In the genomic region with DNA sequence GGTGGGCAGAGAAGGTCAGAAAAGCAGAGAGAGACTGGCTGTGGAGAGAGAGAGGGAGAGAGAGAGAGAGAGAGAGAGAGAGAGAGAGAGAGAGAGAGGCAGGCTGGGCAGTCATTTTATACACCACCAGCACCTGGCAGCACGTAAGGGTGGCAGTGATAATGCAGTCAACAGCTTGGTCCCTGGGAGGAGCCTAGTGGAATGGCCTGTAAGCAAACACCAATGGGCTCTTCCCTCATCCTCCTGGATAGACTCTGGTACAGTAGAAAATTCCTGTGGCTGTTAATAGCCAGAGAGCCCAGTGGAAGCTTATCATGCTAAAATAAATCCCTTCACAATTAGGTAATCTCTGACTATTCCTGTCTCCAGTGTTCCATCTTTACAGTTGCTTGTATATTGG, we compare ENCODE assay signal across 39 mouse cellular contexts. TPM values are rescaled to one million over a fixed set of nuclear protein-coding genes. Genes with fewer than 3 reads are reported as not detected.
"Had no signal": no experiment of that assay in that cellular context is flagged by ENCODE, and none has a peak within 500 bp of the region (broad histone marks: within the 10 kb centered on the region; RNA-seq: fewer than 3 reads in every experiment).

No protein-coding gene starts in this region.

- H3K27ac ChIP-seq: hindbrain, embryonic 10.5 days; hindbrain, embryonic 12.5 days; hindbrain, embryonic 13.5 days; hindbrain, embryonic 14.5 days; hindbrain, embryonic 15.5 days; hindbrain, postnatal 0 days; intestine, embryonic 15.5 days; kidney, embryonic 15.5 days; kidney, postnatal 0 days; layer of hippocampus, adult 2 months; left cerebral cortex, adult 2 months had no signal

- H3K9ac ChIP-seq: heart, embryonic 12.5 days; hindbrain, embryonic 12.5 days; hindbrain, embryonic 13.5 days; hindbrain, embryonic 14.5 days; hindbrain, embryonic 15.5 days; intestine, embryonic 15.5 days; kidney, embryonic 15.5 days had no signal

- H3K36me3 ChIP-seq: heart, embryonic 12.5 days; hindbrain, embryonic 10.5 days; hindbrain, embryonic 12.5 days; hindbrain, embryonic 13.5 days; hindbrain, embryonic 15.5 days; intestine, embryonic 15.5 days; kidney, embryonic 15.5 days had no signal

- H3K4me1 ChIP-seq: hindbrain, embryonic 10.5 days; hindbrain, embryonic 12.5 days; hindbrain, embryonic 13.5 days; hindbrain, embryonic 15.5 days; intestine, embryonic 15.5 days; kidney, embryonic 15.5 days had no signal

- DNase-seq: heart, postnatal 10 days; heart, postnatal 14 days; heart, postnatal 36 days; heart, postnatal 4 days; kidney, adult 11 months; kidney, adult 18-20 months; kidney, adult 2 months; kidney, adult 8-10 months; kidney, adult 9 months; kidney, postnatal 10 days; kidney, postnatal 14 days; kidney, postnatal 25 days; kidney, postnatal 36 days; kidney, postnatal 4 days; layer of hippocampus, adult 9-11 months; layer of hippocampus, postnatal 36 days had no signal

- ATAC-seq: hindbrain, embryonic 16.5 days; hindbrain, postnatal 0 days; inflammation-experienced regulatory T-cells, adult 6 months; intestine, embryonic 15.5 days; intestine, embryonic 16.5 days; intestine, postnatal 0 days had no signal

- H3K9me3 ChIP-seq: heart, embryonic 12.5 days; hindbrain, embryonic 10.5 days; hindbrain, embryonic 12.5 days; hindbrain, embryonic 13.5 days; hindbrain, embryonic 15.5 days; intestine, embryonic 15.5 days; kidney, embryonic 15.5 days had no signal

- H3K4me2 ChIP-seq: heart, embryonic 11.5 days; heart, embryonic 12.5 days; hindbrain, embryonic 12.5 days; hindbrain, embryonic 13.5 days; hindbrain, embryonic 14.5 days; hindbrain, embryonic 15.5 days; intestine, embryonic 15.5 days; kidney, embryonic 15.5 days had no signal

- H3K4me3 ChIP-seq: heart, embryonic 12.5 days; hindbrain, embryonic 10.5 days; hindbrain, embryonic 12.5 days; hindbrain, embryonic 13.5 days; hindbrain, embryonic 15.5 days; intestine, embryonic 15.5 days; kidney, embryonic 15.5 days; layer of hippocampus, adult 2 months; left cerebral cortex, adult 2 months had no signal

- H3K27me3 ChIP-seq: heart, embryonic 12.5 days; hindbrain, embryonic 12.5 days; hindbrain, embryonic 13.5 days; hindbrain, embryonic 15.5 days; intestine, embryonic 15.5 days; kidney, embryonic 15.5 days had no signal

RNA-seq across cellular contexts. Expression of a gene that starts 24.5 kb away (rescaled TPM):
- total RNA-seq: hematopoietic stem cell, adult 5-6 weeks; hindbrain, postnatal 0 days; layer of hippocampus, adult 18-20 months; layer of hippocampus, adult 2 months; layer of hippocampus, adult 8-10 months; layer of hippocampus, postnatal 10 days; layer of hippocampus, postnatal 14 days; layer of hippocampus, postnatal 36 days; left cerebral cortex, adult 2 months; left cerebral cortex, postnatal 10 days had no signal
- polyA plus RNA-seq: hindbrain, embryonic 12.5 days; hindbrain, embryonic 16.5 days had no signal
